Mouse (Mus musculus) urinary bladder, postnatal 4 days (tissue): ENCODE results near the gene Gm20388.

Experiments used
- DNase-seq, 2 experiments: peaks; one replicate each; pipeline ENCODE4 v3.0.0; 2021 to 2022; ENCODE audit warnings: low spot score in 2 of 2

The Gm20388 gene

GRCm38 (mm10) chr8:123786166-123786565 lies 3875.5 kb downstream of the Gm20388 start:
- DNase-seq, result no peak

GRCm38 (mm10) chr8:123786644-123787043 lies 3876.0 kb downstream of the Gm20388 start:
- DNase-seq, result no peak

GRCm38 (mm10) chr8:123787254-123787897 lies 3876.7 kb downstream of the Gm20388 start:
- DNase-seq, result no peak

GRCm38 (mm10) chr8:123788416-123789170 lies 3878.0 kb downstream of the Gm20388 start:
- DNase-seq, result no peak

- DNase-seq, result no peak
Measured at GRCm38 (mm10) chr8:123789461-123789860, 3878.8 kb downstream of the Gm20388 start.

- DNase-seq, result peak; percentile 71 to 88
Measured at GRCm38 (mm10) chr8:123789970-123790369, 3879.3 kb downstream of the Gm20388 start.

GRCm38 (mm10) chr8:123791101-123791844 lies 3880.6 kb downstream of the Gm20388 start:
- no peak for DNase-seq

GRCm38 (mm10) chr8:123791845-123792225 lies 3881.2 kb downstream of the Gm20388 start:
- DNase-seq, result no peak

- DNase-seq, result no peak
Measured at GRCm38 (mm10) chr8:123793900-123794299, 3883.3 kb downstream of the Gm20388 start.

GRCm38 (mm10) chr8:123794766-123795165 lies 3884.1 kb downstream of the Gm20388 start:
- DNase-seq, result no peak

GRCm38 (mm10) chr8:123796758-123797157 lies 3886.1 kb downstream of the Gm20388 start:
- DNase-seq, result no peak

- no peak for DNase-seq
Measured at GRCm38 (mm10) chr8:123797928-123798327, 3887.3 kb downstream of the Gm20388 start.

- DNase-seq, result no peak
Measured at GRCm38 (mm10) chr8:123799434-123799833, 3888.8 kb downstream of the Gm20388 start.

GRCm38 (mm10) chr8:123799885-123800284 lies 3889.2 kb downstream of the Gm20388 start:
- DNase-seq, result no peak

- DNase-seq, result no peak
Measured at GRCm38 (mm10) chr8:123800867-123801266, 3890.2 kb downstream of the Gm20388 start.

GRCm38 (mm10) chr8:123801538-123801937 lies 3890.9 kb downstream of the Gm20388 start:
- no peak for DNase-seq

- no peak for DNase-seq
Measured at GRCm38 (mm10) chr8:123803639-123804038, 3893.0 kb downstream of the Gm20388 start.

- no peak for DNase-seq
Measured at GRCm38 (mm10) chr8:123804586-123804985, 3893.9 kb downstream of the Gm20388 start.

GRCm38 (mm10) chr8:123805209-123805717 lies 3894.6 kb downstream of the Gm20388 start:
- DNase-seq, result no peak

- peak; percentile 81 to 88 for DNase-seq
Measured at GRCm38 (mm10) chr8:123805718-123806373, 3895.2 kb downstream of the Gm20388 start, which contains the start of gene Rab4a. Rab4a (plus strand) TSS chr8:123805985.

- no peak for DNase-seq
Measured at GRCm38 (mm10) chr8:123806374-123806935, 3895.8 kb downstream of the Gm20388 start.
